Mouse (Mus musculus) thymus, postnatal 0 days (tissue): Measurements from ENCODE around the gene Oser1. TPM values are rescaled to one million over a fixed set of nuclear protein-coding genes. Genes with fewer than 3 reads are reported as not detected.
"Not testable (repeated sequence)": the region's sequence is repeated elsewhere in the genome, so short reads cannot be mapped to it uniquely, and the experiment has no call there.

Experiments
- DNase-seq: peaks from one replicate; pipeline ENCODE4 v3.0.0-alpha.2; 2015; ENCODE audit warnings: low spot score
- polyA plus RNA-seq: library from polyadenylated mRNA; unstranded; fragments of >200 nt; fragmentation: Nextera tagmentation; extraction: Ambion mirVana; gene quantifications from 2 replicates; pipeline ENCODE4 v1.2.1, GENCODE M21; 2015

Oser1 gene
- polyA plus RNA-seq, 1 experiment from 2014 or later: 86.6 TPM

- DNase-seq: no peak
Measured at GRCm38 (mm10) chr2:163444017-163444416, 19.5 kb upstream of the Oser1 start.

GRCm38 (mm10) chr2:163443543-163443942, 19.0 kb upstream of the Oser1 start:
- DNase-seq: no peak

DNA sequence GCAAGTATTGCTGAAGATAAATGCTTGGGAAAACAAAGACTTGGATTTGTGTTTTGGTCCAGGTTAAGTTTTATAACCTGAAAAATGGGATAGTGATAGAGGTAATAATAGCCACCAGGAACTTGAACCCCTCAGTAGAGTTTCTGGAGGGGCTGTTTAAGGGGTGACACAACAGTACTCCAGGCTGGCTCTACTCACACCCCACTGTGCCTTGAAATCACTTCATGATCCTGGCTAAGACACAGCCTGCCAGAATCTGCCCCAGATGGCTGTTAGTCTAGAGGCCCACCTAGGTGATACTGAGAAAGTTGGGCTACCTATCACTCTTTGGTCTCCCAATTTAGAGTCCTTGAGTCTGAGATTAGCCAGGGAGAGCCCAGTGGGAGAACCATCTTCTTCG, 15.0 kb upstream of the Oser1 start:
- no peak for DNase-seq

- DNase-seq: peak; percentile 12
Measured at GRCm38 (mm10) chr2:163438619-163439451, 14.3 kb upstream of the Oser1 start.

DNA sequence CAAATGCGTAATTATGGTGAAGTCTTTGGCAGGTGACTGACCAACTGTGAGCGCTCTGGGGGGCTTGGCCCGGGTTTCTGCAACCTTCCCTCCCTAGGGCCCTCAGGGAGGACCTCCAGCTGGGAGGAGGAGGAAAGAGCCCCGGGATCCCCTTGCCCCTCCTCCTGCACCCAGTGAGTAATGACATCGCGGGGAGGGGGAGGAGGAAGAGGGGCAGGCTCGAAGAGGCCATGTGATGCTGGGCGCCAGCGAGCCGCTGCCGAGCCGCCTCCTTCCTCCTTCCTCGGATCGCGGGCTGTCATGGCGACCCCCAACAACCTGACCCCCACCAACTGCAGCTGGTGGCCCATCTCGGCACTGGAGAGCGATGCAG, 13.7 kb upstream of the Oser1 start, which contains the start of gene Gdap1l1:
Gdap1l1 (plus strand) TSS at position 231 of the 373 bp plus-strand sequence.
- DNase-seq: no peak

DNA sequence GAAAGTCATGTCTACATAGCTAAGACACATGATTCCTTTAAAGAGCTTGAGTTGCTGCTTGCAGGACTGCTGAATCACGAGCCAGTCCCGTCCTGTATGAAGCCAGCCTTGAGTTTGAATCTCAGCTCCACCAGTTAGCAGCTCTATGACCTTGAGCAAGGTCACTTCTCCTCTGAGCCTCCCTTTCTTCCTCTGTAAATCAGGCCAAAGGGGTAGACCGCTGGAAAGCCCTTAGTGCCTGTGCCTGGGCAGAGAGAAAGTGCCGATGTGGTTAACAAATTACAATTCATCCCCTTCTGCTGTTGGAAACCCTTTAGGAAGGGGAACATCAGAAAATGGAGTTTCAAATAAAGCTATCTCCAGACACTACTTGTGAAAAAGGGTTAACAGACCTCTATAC, 13.3 kb upstream of the Oser1 start:
- no peak for DNase-seq

GRCm38 (mm10) chr2:163433971-163434370, 9.5 kb upstream of the Oser1 start:
- no peak for DNase-seq

DNA sequence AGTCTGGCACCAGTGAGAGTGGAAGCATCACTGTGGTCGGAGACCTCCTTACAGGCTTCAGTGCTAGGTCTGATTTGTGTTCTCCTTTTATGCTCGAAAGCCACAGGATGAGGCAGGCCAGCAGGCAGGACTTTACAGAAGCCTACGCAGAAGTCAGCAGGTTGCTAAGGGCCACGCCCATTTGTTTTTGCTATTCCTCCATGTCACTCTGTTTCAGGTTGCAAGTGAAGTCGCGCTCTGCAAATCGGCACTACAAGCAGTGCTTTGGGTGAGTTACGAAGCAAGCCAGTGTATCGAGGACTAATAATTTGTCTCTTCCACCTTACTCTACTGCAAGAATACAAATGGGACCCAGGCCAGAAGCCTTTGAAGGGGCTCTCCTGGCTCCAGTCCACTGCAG, 6.8 kb upstream of the Oser1 start:
- no peak for DNase-seq

DNA sequence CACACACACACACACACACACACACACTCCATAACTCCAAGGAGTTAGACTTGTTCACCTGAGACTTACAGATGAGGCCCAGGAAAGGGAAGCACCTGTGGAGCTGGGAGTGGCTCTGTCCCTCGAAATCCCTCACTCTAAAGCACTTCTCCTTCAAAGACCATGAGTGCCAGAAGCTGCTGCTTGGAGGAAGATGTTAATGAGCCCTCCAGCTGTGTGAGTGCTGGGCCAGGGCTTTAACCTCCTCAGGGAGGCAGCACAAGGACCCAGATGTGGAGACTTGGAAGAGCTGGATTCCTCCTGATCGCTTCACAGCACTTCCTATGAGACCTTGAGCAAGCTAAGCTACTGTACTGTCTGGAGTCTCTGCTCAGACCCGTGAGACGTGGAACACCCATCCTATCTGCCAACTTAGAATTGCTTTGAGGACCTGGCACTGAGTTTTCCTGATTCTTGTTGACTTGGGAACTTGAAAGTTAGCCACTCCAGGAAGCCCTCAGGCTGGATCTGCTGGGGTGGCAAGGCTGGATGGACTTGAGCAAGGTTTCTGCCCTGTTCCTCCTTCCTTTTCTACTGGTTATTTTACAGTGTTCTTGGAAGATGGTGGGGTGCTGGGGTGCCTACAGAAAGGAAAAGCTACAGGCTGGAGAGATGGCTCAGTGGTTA, 4.0 kb upstream of the Oser1 start:
- DNase-seq: no peak

GRCm38 (mm10) chr2:163422895-163423660, 1.4 kb downstream of the Oser1 start:
- DNase-seq: no peak

DNA sequence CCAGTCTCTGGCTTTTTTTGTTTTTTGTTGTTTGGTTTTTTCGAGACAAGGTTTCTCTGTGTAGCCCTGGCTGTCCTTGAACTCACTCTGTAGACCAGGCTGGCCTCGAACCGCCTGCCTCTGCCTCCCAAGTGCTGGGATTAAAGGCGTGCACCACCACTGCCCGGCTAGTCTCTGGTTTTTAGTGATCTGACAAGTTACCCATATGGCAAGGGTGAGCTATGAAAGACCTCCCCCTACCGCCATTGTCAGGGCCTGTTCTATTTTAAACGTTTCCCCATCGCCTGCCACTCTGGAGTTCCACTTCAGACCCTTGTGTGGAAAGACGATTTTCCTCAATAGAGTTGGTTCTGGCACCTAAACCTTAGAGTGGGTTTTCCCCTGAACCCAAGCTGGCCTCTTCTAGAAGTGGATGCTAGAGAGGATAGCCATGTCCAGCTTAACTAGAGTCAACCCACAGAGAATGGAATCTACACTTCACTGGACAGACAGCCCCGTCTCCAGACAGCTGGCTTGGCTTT, 4.1 kb downstream of the Oser1 start:
- DNase-seq: no peak

- DNase-seq: peak; percentile 99
Measured at GRCm38 (mm10) chr2:163419346-163420045, 5.0 kb downstream of the Oser1 start.

DNA sequence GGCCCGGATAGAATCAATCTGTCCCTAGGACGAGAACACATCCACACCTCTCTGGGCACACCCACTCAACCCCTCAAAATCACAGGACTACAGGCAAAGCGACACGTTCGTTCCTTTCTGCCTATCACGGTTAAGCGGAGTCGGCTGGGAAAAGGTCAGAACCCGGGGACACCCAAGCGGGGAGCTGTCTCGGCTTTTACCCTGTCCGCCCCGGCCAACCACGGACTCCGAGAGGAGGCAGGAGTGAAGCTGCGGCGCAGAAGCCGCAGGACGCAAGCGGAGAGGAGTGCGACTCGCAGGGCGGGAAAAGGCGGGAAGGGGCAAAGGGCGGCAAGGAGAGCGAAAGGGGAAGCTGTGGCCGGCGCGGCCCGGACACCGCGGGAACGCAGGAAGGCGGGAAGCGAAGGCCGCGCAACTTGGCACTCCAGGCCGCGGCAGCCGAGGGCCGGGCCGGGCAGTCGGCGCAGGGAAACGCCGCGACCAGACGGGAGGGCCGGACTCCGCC, 5.6 kb downstream of the Oser1 start:
- peak; percentile 30 for DNase-seq

- DNase-seq: no peak
Measured at GRCm38 (mm10) chr2:163417830-163418229, 6.7 kb downstream of the Oser1 start.

GRCm38 (mm10) chr2:163417026-163417425, 7.5 kb downstream of the Oser1 start:
- no peak for DNase-seq

GRCm38 (mm10) chr2:163412846-163413590, 11.5 kb downstream of the Oser1 start:
- DNase-seq: no peak

DNA sequence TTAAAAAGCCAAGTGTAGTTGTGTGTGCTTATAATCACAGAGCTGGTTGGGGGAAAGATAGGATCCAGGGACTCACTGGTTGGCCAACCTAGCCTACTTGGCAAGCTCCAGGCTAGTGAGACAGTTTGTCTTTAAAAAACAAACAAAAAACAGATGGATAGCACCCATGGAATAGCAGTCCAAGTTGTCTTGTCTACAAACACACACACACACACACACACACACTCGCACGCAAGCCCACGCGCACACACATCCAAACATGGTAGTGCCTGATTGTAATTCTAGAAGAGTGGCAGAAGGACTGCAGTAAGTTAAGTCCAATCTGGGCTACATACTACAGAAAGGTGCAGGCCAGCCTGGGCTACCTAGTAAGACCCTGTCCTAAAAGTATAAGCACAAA, 12.1 kb downstream of the Oser1 start:
- DNase-seq: no peak

DNA sequence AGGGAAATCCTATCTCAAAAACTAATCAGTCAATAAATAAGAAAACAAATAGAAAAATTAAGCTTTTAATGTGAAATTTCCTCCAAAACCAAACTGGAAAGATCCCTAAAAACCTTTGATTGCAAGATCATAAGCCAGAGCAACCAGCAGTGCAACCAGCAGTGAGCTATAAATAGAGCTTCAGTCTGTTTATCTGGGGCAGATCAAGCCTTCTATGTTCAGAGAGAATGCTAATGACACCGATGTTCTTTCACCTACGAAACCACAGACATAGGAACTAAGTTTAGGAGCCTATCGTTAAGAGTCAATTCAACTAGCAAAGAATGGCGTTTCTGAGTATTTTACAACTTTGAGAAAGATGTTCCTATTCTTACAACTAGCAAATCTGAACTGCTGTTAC, 12.7 kb downstream of the Oser1 start:
- peak; percentile 49 for DNase-seq

GRCm38 (mm10) chr2:163411344-163411743, 13.2 kb downstream of the Oser1 start:
- DNase-seq: not testable (repeated sequence)

GRCm38 (mm10) chr2:163410211-163410610, 14.3 kb downstream of the Oser1 start:
- DNase-seq: no peak
